Mouse (Mus musculus) heart, embryonic 15.5 days (tissue): ENCODE results near the gene Smpd2. TPM values are rescaled to one million over a fixed set of nuclear protein-coding genes. Genes with fewer than 3 reads are reported as not detected.

Experiments
- ATAC-seq: fragments of 200-750 bp; cut with Nextera tagmentation; replicated peaks from 2 replicates; pipeline ENCODE4 v1.8.0; 2017; ENCODE audit warnings: low read depth, moderate TSS enrichment; ENCODE audit not compliant: insufficient number of reproducible peaks, insufficient read depth, low FRiP score
- H3K27ac ChIP-seq: fragments of 300-500 bp; sonication (generic); 2 replicates; pipeline ENCODE4 v1.5.1; 2015; ENCODE audit warnings: mild to moderate bottlenecking, inconsistent platforms
- H3K27me3 ChIP-seq: fragments of 300-500 bp; sonication (generic); 2 replicates; pipeline ENCODE4 v1.6.1; 2015; ENCODE audit warnings: inconsistent platforms
- H3K36me3 ChIP-seq: fragments of 300-500 bp; sonication (generic); 2 replicates; pipeline ENCODE4 v1.6.1; 2015; ENCODE audit warnings: mild to moderate bottlenecking, inconsistent platforms
- H3K4me1 ChIP-seq: fragments of 300-500 bp; sonication (generic); replicated peaks from 2 replicates; pipeline ENCODE4 v1.6.1; 2015; ENCODE audit warnings: inconsistent platforms
- H3K4me2 ChIP-seq: fragments of 300-500 bp; sonication (generic); 2 replicates; pipeline ENCODE4 v1.6.1; 2015; ENCODE audit warnings: inconsistent platforms, mild to moderate bottlenecking, moderate library complexity
- H3K4me3 ChIP-seq: fragments of 300-500 bp; sonication (generic); 2 replicates; pipeline ENCODE4 v1.5.1; 2015; ENCODE audit warnings: mild to moderate bottlenecking, inconsistent platforms
- H3K9ac ChIP-seq: fragments of 300-500 bp; sonication (generic); 2 replicates; pipeline ENCODE4 v1.6.1; 2015; ENCODE audit warnings: mild to moderate bottlenecking, inconsistent platforms
- H3K9me3 ChIP-seq: fragments of 300-500 bp; sonication (generic); replicated peaks from 2 replicates; pipeline ENCODE4 v1.6.1; 2016; ENCODE audit warnings: inconsistent platforms
- WGBS: fragments of 180-500 bp; shearing (Covaris S2); methylation state at CpG from one replicate; pipeline ENCODE4 v1.1.7; 2015; ENCODE audit warnings: mixed read lengths; 5-methylcytosine and 5-hydroxymethylcytosine counted together
- polyA plus RNA-seq: library from polyadenylated mRNA; unstranded; fragments of >200 nt; fragmentation: Nextera tagmentation; extraction: Ambion mirVana; gene quantifications from 2 replicates; pipeline ENCODE4 v1.2.1, GENCODE M21; 2015

Gene Smpd2
- 50.5 and 53.7 TPM in 2 replicates for polyA plus RNA-seq

DNA sequence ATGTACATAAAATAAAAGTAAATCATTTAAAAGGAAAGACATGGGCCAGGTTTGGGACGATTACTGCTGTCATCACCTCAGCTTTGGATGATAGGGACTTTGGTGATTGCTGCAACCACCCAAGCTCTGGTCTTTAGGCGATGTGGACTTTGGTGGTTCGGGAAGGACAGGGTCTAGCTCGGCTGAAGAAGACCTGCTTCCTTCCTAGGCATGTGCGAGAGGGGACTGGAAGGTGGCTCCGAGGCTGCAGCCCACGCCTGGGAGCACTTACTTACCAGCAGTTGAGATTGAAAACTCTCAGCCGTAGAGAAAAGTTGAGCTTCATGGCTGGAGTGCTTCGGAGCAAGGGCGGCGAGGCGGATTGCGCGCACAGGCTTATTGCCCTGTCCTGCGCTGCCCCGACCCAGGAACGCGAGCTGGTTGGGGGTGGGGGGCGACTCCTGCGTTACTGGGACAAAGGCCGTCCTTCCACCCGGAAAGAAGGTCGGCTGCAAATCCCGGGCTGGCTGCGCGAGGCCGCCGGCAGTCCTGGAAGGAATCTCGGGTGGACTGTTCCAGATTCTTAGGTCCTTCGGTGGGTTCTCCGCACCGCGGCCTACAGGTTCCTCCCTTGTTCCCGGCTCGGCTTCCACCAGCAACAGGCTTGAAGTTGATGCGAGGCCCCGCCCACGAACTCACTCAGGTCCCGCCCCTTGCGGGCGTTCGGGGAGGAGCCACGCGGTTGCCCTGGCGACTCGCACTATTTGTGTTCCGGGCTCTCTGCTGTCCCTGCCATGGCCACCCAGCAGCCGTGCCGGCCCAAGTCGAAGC lies at the start of gene Smpd2, which contains the start of gene Ppil6:
TSS of gene Smpd2 (minus strand) at position 662 of the 810 bp plus-strand sequence.
TSS of gene Ppil6 (plus strand) at position 732 of the 810 bp plus-strand sequence.
- H3K9ac ChIP-seq, result peak within 1 kb of the TSS; percentile 84
- under 1% methylated on average over 50 of the region's 50 CpGs for WGBS
- peak within 1 kb of the TSS; percentile 89 for H3K4me3 ChIP-seq
- peak; percentile 92 for ATAC-seq
- H3K4me2 ChIP-seq, result peak within 1 kb of the TSS; percentile 100
- H3K27ac ChIP-seq, result peak within 1 kb of the TSS; percentile 87
- H3K9me3 ChIP-seq, result no peaks in the 10 kb centered on the region
- H3K36me3 ChIP-seq, result peaks cover 31% of the 10 kb centered on the region
- peaks cover 17% of the 10 kb centered on the region for H3K4me1 ChIP-seq
- H3K27me3 ChIP-seq, result no peaks in the 10 kb centered on the region

DNA sequence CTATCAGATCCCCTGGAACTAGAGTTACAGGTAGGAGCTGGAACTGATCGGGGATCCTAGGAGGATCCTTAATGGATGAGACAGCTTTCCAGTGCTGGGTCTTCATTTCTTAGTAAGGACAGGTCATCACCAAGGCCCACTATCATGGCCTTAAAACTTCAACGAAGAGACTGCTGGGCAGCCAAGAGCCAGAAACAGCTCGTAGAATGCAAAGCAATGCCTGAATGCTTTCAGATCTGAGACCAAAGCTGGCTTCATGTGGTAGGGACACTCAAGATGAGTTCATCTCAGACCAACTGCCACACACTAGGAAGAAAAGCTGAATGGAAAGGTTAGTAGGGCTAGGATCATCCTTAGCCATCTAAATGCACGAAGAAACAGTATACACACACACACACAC lies 48.8 kb upstream of the Smpd2 start:
- ATAC-seq, result no peak
- Histone ChIP-seq H3K4me2 (no peak overlapping the region), H3K27me3 (no peaks in the 10 kb centered on the region), H3K9me3 (no peaks in the 10 kb centered on the region), H3K9ac (no peak overlapping the region), H3K4me3 (no peak overlapping the region), H3K27ac (no peak overlapping the region), H3K36me3 (peaks cover 25% of the 10 kb centered on the region), H3K4me1 (no peaks in the 10 kb centered on the region)
- WGBS, result 93% methylated on average over 4 of the region's 4 CpGs

DNA sequence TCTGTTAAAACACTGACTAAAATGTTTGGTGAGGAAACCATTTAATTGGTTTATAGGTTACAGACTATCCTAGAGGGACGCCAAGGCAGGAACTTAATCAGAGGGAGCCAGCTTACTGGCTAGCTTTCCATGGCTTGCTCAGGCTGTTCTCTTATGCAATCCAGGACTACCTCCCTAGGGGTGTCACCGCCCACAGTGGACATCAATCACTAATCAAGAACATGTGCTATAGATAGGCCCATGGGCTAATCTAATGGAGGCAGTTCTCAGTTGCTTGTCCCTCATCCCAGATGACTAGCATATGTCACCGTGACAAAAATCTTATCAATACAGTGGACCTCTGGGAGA lies 47.8 kb upstream of the Smpd2 start:
- ATAC-seq, result no peak
- peaks cover 35% of the 10 kb centered on the region for H3K36me3 ChIP-seq
- no peaks in the 10 kb centered on the region for H3K9me3 ChIP-seq
- H3K4me3 ChIP-seq, result no peak overlapping the region
- no peak overlapping the region for H3K9ac ChIP-seq
- H3K27me3 ChIP-seq, result no peaks in the 10 kb centered on the region
- no peak overlapping the region for H3K4me2 ChIP-seq
- no peak overlapping the region for H3K27ac ChIP-seq
- 93% methylated on average over 3 of the region's 3 CpGs for WGBS
- H3K4me1 ChIP-seq, result no peaks in the 10 kb centered on the region

DNA sequence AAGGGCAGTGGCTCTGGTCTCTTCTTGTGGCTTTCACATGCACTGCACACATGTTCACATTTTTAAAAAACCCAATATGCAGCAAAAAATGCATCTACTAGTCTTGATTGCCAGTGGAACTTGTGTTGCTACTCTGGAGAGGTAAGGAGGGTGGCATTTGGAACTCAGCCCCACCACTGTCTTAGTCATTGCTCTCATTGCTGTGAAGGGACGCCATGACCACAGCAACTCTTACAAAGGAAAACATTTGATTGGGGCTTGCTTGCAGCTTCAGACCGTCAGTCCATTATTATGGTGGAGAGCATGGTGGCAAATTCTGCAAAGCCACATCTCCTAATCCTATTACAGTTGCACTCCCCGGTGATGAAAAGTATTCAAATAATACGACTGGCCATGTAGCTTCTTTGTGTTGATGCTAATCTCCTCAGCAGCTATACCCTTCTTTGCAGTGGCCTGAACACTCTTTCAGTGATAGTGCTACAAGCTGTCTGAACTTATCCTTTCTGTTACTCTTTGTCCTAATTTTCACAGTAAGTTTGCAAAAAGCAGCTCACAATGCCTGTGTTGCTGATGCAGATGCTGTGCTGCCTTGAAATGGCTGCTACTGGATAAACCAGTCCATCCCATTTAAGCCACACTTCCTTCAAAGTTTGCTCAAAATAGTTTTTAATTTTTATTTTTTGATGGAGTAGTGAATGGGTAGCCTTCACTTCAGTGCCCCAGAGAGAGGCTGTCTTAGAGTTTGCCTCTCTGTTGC lies 47.2 kb upstream of the Smpd2 start:
- 92% methylated on average over 4 of the region's 4 CpGs for WGBS

DNA sequence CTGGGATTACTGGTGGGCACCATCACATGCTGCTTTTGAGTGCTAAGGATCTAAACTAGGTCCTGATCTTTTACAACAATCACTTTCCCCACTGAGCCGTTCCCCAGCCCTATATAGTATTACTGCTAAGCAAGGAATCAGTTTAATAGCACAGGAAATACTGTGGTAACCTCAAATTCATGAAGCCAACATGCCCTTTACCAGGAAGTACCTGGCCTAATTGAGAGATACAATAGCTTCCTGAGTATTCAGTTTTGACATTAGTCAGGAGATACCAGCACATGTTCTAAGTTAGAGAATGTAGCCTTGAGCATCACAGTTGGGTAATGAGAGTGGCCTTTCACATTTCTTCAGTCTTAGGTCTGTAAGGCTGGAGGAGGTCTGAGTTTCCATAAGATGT lies 46.5 kb upstream of the Smpd2 start:
- peaks cover 42% of the 10 kb centered on the region for H3K36me3 ChIP-seq

More for the DNA sequence above, 47.2 kb upstream of the Smpd2 start:
- no peak for ATAC-seq
- Histone ChIP-seq H3K36me3 (peaks cover 41% of the 10 kb centered on the region), H3K4me3 (no peak overlapping the region), H3K4me1 (no peaks in the 10 kb centered on the region), H3K4me2 (no peak overlapping the region), H3K27ac (no peak overlapping the region), H3K27me3 (no peaks in the 10 kb centered on the region), H3K9ac (no peak overlapping the region), H3K9me3 (no peaks in the 10 kb centered on the region)

DNA sequence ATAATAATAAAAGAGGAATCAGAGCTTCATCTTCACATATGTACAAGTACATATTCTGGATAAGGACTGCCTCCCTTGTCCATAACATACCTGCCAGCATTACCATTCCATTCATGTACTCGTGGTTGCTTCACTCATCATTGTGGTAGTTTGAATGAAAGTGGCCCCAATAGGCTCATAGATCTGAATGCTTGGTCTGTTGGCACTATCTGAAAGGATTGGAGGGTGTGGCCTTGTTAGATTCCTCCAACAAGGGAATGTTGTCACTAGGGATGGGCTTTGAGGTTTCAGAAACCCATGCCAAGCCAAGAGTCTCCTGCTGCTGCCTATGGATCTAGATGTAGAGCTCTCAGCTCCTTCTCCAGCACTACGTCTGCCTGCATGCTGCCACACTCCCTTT lies 45.8 kb upstream of the Smpd2 start:
- H3K27me3 ChIP-seq, result no peaks in the 10 kb centered on the region
- H3K9ac ChIP-seq, result no peak overlapping the region
- H3K36me3 ChIP-seq, result peaks cover 49% of the 10 kb centered on the region
- H3K4me1 ChIP-seq, result no peaks in the 10 kb centered on the region
- WGBS, result 96% methylated on average over 2 of the region's 2 CpGs
- ATAC-seq, result no peak
- no peak overlapping the region for H3K27ac ChIP-seq
- no peaks in the 10 kb centered on the region for H3K9me3 ChIP-seq
- H3K4me3 ChIP-seq, result no peak overlapping the region
- H3K4me2 ChIP-seq, result no peak overlapping the region

More for the DNA sequence above, 46.5 kb upstream of the Smpd2 start:
- 84% methylated on average over 1 of the region's 1 CpGs for WGBS
- Histone ChIP-seq H3K4me2 (no peak overlapping the region), H3K9ac (no peak overlapping the region), H3K27ac (no peak overlapping the region), H3K27me3 (no peaks in the 10 kb centered on the region), H3K4me1 (no peaks in the 10 kb centered on the region), H3K4me3 (no peak overlapping the region), H3K9me3 (no peaks in the 10 kb centered on the region)
- ATAC-seq, result no peak

DNA sequence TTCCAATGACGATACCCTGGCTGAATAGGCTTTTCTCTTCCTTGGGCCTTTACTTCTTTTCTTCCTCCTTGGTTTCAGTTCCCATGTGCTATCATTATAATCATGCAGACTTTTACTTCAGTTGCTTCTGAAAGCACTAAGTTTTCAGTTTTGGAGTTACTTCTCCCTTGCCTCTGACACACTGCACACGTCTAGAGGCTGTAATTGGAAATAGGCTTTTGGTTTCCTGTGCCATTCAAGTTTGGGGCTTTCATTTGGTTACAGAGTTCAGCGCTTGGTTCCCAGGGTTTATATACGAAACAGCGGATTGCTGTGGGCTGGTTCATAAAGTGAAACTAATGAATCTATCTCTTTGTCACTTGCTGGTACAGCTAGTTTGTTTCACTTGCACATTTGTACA lies 39.8 kb upstream of the Smpd2 start:
- 88% methylated on average over 5 of the region's 5 CpGs for WGBS
- Histone ChIP-seq H3K27me3 (no peaks in the 10 kb centered on the region), H3K4me1 (no peaks in the 10 kb centered on the region), H3K9ac (no peak overlapping the region), H3K36me3 (peaks cover 74% of the 10 kb centered on the region), H3K4me3 (no peak overlapping the region), H3K4me2 (no peak overlapping the region), H3K27ac (no peak overlapping the region), H3K9me3 (no peaks in the 10 kb centered on the region)
- ATAC-seq, result no peak

DNA sequence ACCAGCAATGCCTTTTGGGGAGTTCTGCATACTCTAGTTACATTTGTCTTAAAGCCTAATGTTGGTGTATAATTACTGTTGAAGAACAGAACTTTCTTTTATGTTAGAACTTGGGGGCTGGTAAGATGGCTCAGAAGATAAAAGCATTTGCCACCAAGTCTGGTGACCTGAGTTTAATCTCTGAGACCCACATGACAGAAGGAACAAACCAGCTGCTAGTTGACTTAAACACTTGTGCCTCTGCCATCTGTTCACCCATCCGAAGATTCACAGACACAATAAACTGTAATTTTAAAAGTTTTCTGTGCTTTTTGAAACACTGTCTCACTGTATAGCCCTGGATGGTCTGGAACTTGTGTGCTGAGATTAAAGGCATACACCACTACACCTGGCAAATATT lies 35.5 kb upstream of the Smpd2 start:
- H3K36me3 ChIP-seq, result peaks cover 40% of the 10 kb centered on the region
- ATAC-seq, result no peak

DNA sequence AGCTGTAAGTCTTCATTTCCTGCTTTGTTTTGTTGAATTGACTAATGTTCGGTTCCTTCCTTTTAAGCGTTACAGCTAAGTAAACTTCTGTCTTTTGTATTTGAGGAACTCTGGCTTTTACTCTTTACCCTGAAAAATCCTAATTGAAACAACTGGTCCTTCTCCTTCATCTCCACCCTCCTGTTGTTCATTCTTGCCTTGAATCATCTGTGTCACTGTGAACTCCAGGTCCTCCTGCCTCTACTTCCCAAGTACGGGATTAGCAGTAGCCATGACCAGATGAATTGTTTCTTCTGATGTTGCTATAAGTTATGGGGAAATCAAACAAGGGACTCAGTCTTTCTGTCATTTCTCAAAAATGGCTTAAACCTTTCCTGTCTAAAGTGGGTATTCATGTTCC lies 33.2 kb upstream of the Smpd2 start:
- Histone ChIP-seq H3K4me2 (no peak overlapping the region), H3K27me3 (no peaks in the 10 kb centered on the region), H3K9ac (no peak overlapping the region), H3K36me3 (peaks cover 22% of the 10 kb centered on the region), H3K27ac (no peak overlapping the region), H3K9me3 (no peaks in the 10 kb centered on the region), H3K4me3 (no peak overlapping the region), H3K4me1 (peaks cover 19% of the 10 kb centered on the region)
- WGBS, result 78% methylated on average over 3 of the region's 3 CpGs
- no peak for ATAC-seq

More for the DNA sequence above, 35.5 kb upstream of the Smpd2 start:
- Histone ChIP-seq H3K4me2 (no peak overlapping the region), H3K9me3 (no peaks in the 10 kb centered on the region), H3K9ac (no peak overlapping the region), H3K27me3 (no peaks in the 10 kb centered on the region), H3K4me1 (peaks cover 19% of the 10 kb centered on the region), H3K4me3 (no peak overlapping the region), H3K27ac (no peak overlapping the region)
- 83% methylated on average over 1 of the region's 1 CpGs for WGBS

DNA sequence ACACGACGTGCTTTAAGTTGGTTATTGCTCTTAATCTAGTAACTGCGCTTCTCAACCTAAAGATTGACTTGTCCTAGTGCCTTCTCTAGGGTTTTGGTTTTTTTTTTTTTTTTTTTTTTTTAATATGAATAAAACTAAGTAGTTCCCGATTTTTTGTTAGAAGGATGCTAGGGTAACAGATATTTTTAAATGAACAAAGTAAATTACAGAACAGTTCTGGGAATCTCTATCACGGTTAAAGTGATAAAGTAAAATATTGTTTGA lies 30.2 kb upstream of the Smpd2 start:
- Histone ChIP-seq H3K27ac (peak overlapping the region; percentile 96; the same call in 1 of the 2 replicates), H3K4me2 (peak overlapping the region; percentile 88), H3K27me3 (no peaks in the 10 kb centered on the region), H3K4me1 (peaks cover 19% of the 10 kb centered on the region), H3K36me3 (peaks cover 2% of the 10 kb centered on the region; the same call in 1 of the 2 replicates), H3K9ac (peak overlapping the region; percentile 96), H3K9me3 (no peaks in the 10 kb centered on the region), H3K4me3 (peak overlapping the region; percentile 92)
- 2% methylated on average over 5 of the region's 5 CpGs for WGBS
- ATAC-seq, result no peak

DNA sequence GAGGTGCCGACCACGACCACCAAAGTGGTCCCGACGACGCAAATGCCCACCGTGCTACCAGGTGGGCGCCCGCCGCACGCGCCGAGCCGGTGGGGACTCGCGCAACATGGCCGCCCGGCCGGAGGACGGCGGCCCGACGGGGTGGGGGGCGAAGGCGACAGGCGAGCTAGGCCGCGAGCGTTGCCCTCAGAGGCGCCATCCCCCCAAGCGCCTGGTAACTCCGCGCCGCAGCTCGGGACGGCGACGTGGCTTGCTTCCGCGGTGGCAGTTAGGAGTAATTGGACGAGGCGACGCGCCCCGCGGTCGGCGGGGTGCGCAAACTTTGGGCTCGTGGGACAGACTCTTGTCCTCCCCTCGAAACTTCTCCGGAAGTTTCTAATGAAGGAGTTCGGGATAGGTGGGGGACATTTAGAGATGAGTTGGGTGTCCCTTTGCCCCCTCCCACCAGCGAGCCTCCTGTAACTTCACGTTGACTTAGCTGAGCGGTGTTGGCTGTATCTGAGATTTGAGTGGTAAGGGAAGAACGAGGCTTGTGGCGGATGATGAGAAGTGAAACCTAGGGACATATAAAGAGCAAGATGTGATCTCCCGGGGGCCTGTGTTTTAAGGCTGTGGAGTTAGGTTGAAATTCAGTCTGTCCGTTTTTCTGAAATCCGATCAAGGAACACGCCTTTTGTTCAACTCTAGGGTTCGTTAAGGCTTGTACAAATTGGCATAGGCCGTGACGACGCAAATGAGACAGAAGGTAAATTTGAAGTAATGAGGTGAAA lies 29.7 kb upstream of the Smpd2 start:
- no peaks in the 10 kb centered on the region for H3K9me3 ChIP-seq
- under 1% methylated on average over 65 of the region's 65 CpGs for WGBS
- H3K4me1 ChIP-seq, result peaks cover 19% of the 10 kb centered on the region
- peak overlapping the region; percentile 88 for H3K4me2 ChIP-seq
- no peaks in the 10 kb centered on the region for H3K27me3 ChIP-seq
- peak; percentile 45; the same call in 1 of the 2 replicates for ATAC-seq
- peak overlapping the region; percentile 96 for H3K27ac ChIP-seq
- no peaks in the 10 kb centered on the region; the same call in 1 of the 2 replicates for H3K36me3 ChIP-seq
- H3K4me3 ChIP-seq, result peak overlapping the region; percentile 92
- peak overlapping the region; percentile 96 for H3K9ac ChIP-seq
